Mouse (Mus musculus) kidney, adult 18-20 months (tissue): Measurements from ENCODE around the gene Ostm1.
A peak's percentile ranks its signal among the peaks of the same experiment; 100 is the strongest.

Experiments
- DNase-seq: peaks from one replicate; pipeline ENCODE4 v3.0.0; 2021

Gene Ostm1

GRCm38 (mm10) chr10:42583157-42583872 is at the start of gene Ostm1, which contains the start of gene Nr2e1:
TSS of gene Ostm1 (plus strand) at chr10:42583822.
TSS of gene Nr2e1 (minus strand) at chr10:42583632.
- DNase-seq, result peak; percentile 50

GRCm38 (mm10) chr10:42533836-42534453 is 49.7 kb upstream of the Ostm1 start:
- DNase-seq, result no peak

- no peak for DNase-seq
Observed at GRCm38 (mm10) chr10:42537571-42538316, 45.9 kb upstream of the Ostm1 start.

- DNase-seq, result no peak
Observed at GRCm38 (mm10) chr10:42545707-42546503, 37.7 kb upstream of the Ostm1 start.

- DNase-seq, result no peak
Observed at GRCm38 (mm10) chr10:42546507-42546906, 37.1 kb upstream of the Ostm1 start.

GRCm38 (mm10) chr10:42559581-42560200 is 23.9 kb upstream of the Ostm1 start:
- no peak for DNase-seq

- no peak for DNase-seq
Observed at GRCm38 (mm10) chr10:42562272-42562671, 21.4 kb upstream of the Ostm1 start.

- DNase-seq, result no peak
Observed at GRCm38 (mm10) chr10:42572567-42572966, 11.1 kb upstream of the Ostm1 start.

GRCm38 (mm10) chr10:42572971-42573370 is 10.7 kb upstream of the Ostm1 start:
- DNase-seq, result no peak

- no peak for DNase-seq
Observed at GRCm38 (mm10) chr10:42574639-42575038, 9.0 kb upstream of the Ostm1 start.

GRCm38 (mm10) chr10:42577525-42578280 is 5.9 kb upstream of the Ostm1 start:
- DNase-seq, result no peak

- DNase-seq, result no peak
Observed at GRCm38 (mm10) chr10:42578281-42578675, 5.3 kb upstream of the Ostm1 start.

GRCm38 (mm10) chr10:42578698-42579474 is 4.7 kb upstream of the Ostm1 start:
- DNase-seq, result no peak

- DNase-seq, result no peak
Observed at GRCm38 (mm10) chr10:42579475-42580130, 4.0 kb upstream of the Ostm1 start.

GRCm38 (mm10) chr10:42580131-42580950 is 3.3 kb upstream of the Ostm1 start:
- DNase-seq, result no peak

- no peak for DNase-seq
Observed at GRCm38 (mm10) chr10:42580951-42581277, 2.7 kb upstream of the Ostm1 start.

GRCm38 (mm10) chr10:42581694-42582565 is 1.7 kb upstream of the Ostm1 start:
- no peak for DNase-seq

- DNase-seq, result peak; percentile 27
Observed at GRCm38 (mm10) chr10:42582566-42583110, 984 bp upstream of the Ostm1 start.
